Mouse (Mus musculus): ENCODE results near the gene Sh2b2. TPM values are rescaled to one million over a fixed set of nuclear protein-coding genes. Genes with fewer than 3 reads are reported as not detected.

Sh2b2 gene
- polyA plus RNA-seq, 1 experiment = 67.4 TPM

DNA sequence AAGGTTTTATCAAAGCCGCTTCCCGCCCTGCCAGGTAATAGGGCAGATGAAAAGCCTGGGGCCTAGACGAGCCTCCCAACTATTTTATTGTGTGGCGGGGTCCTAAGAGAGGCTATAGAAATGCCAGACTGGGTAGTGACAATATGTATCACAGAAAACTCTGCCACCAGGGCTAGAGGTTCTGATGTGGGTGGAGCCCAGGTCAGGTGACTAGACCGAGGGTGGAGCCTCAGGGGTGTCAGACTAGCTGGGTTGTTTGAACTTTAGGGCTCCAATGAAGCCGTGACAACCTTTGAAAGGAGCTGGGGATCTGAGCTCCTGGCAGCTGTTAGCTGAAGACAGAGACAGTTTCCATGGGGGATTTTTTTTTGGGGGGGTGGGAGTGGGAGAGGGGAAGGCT lies 2.1 kb upstream of the Sh2b2 start:
- Histone ChIP-seq H3K4me1 (ENCODE audit: control insufficient read depth, insufficient read depth, insufficient read length, low read length) (no peaks in the 10 kb centered on the region), H3K4me3 (ENCODE audit: insufficient read depth, low read depth, low read length) (no peak overlapping the region), H3K27ac (replicated peaks; ENCODE audit: low read depth, low read length) (no peak overlapping the region)

DNA sequence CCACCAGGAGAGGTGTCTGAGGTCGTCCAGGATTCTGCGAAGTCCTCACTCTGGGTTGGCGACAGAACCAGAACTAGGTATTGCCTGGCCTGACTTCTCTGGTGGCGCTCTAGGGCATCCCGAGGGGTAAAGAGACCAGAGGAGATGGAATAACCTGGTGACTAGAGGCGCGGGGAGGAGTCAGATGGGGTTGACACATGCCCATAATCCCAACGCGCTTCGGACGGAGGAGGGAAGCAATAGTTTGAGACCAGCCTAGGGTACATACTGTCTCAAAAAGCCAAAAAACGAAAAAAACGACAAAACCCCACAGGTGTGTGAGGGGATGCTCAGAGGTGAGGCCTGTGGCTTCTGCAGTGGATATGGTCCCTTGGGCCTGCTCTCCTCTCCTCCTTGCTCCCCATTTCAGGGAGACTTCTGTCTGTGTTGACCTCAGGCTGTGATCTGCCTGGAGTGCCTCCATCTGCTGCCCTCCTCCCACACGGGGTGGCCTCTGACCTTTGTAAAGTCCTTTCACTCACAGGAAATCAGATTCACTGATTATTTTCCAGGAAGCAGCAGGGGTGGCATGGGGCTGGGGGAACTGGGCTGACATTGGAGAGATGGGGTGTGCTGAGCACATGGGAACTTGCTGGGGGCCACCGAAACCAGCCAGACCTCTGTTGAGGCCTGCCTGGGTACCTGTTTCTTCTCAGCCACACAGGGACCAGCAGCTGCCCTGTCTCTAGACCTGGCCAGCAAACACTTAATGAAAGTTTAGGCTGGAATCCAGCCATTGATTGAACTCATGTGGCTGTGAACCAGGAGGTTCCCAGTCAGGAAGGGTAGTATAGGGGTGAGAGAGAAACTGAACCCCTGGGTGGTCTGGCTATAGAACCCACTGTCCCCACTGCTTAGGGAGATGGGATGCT lies 560 bp downstream of the Sh2b2 start:
- Histone ChIP-seq H3K4me3 (ENCODE audit: insufficient read depth, low read depth, low read length) (peak overlapping the region; percentile 66), H3K27ac (replicated peaks; ENCODE audit: low read depth, low read length) (peak overlapping the region; percentile 91), H3K4me1 (ENCODE audit: control insufficient read depth, insufficient read depth, insufficient read length, low read length) (no peaks in the 10 kb centered on the region)

DNA sequence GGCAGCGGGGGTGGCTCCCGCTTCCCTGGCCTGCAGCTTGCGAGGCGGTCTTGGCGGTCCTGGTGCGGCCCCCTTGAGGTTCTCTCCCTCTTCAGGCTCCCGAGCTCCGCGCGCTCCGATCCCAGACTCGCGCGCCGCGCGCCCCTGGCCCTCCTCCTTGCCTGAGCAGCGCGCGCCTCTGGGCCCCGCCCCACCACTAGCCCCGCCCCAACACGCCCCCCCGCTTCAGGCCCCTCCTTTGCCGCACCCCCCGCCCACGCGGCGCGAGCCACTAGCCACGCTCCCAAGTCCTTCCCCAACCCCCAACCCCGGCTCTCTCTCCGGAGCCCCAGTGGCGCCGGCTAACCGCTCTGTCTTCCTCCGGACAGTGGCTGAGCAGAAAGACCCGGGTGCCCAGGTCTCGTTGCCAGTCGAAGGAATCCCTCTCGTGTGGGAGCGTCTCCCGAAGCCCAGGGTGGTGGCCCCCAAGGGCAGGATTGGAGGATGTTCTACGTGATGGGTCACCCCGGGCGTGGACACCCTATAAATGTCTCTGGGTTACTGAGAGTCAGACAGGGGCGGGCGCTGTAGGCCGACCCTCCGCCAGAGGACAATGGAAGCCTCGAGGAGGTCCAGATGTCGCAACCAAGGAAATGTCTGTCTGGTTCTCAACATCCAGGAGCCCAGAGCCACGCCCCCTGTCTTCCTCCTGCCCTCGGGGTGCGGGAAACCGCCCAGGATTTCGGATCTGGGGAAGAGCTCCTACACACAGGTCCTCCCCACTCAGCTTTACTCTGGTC lies 1.4 kb downstream of the Sh2b2 start:
- no peaks in the 10 kb centered on the region for H3K4me1 ChIP-seq (ENCODE audit: control insufficient read depth, insufficient read depth, insufficient read length, low read length)
- H3K27ac ChIP-seq (replicated peaks; ENCODE audit: low read depth, low read length) = peak overlapping the region; percentile 99
- peak overlapping the region; percentile 87 for H3K4me3 ChIP-seq (ENCODE audit: insufficient read depth, low read depth, low read length)

DNA sequence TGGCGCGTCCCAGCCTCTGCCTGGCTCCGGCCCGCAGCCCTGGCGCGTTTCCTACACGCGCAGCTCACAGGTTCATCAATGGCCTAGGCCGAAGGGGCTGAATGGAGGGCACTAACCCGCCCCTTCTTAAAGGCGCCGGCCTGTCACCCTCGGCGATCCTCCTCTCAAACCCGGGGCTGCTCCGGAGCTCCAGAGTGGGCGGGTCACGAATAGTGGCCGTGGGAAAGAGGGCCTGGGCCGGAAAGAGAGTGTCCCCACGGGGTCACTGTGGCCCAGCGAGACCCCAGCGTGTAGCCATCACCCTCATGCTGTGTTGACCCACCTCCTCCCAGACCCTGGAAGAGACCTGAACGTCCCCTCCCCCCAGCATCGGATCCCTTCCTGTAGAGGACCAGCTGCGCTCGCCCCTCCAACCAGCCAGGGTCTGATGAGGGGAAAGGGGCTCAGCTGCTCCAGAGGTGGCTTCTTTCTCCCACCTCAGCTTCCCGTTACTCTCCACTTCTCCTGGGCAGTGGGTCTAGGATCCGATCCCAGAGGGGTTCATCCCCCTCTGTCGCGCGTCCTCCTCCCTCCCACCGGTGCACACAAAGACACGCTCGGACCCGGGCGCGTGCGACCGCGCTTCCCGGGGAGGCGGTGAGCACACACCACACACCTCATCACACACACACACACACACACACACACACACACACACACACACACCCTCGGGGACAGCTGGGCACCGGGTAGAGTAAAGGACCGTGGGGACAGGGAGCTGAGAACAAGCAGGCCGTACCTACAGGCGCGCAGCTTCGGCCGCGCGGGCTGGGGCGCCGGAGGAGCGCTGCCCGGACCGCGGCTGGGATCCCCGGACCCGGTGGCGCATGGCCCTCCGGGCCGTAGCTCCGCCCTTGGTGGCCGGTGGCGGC lies 2.2 kb downstream of the Sh2b2 start:
- Histone ChIP-seq H3K4me1 (ENCODE audit: control insufficient read depth, insufficient read depth, insufficient read length, low read length) (no peaks in the 10 kb centered on the region), H3K27ac (replicated peaks; ENCODE audit: low read depth, low read length) (peak overlapping the region; percentile 99), H3K4me3 (ENCODE audit: insufficient read depth, low read depth, low read length) (peak overlapping the region; percentile 87)

DNA sequence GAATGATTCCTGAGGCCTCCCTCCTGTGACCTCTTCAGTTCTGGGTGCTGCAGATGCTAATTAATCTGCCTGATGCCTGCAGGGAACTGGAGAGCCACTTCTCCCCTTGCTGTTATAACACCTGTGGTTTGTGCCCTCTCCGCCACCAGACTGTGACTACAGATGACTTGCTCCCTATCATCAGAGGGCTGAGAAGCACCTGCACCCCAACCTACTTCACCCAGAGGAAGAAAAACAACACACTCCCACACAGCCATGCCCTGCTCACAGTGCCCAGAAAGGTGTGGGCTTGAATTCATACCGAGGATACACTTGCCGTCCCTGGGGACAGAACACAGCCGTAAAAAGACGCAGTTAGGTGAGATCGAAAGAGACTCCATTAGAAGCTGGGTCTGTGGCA lies 5.2 kb downstream of the Sh2b2 start:
- Histone ChIP-seq H3K27ac (replicated peaks; ENCODE audit: low read depth, low read length) (peak overlapping the region; percentile 17), H3K4me1 (ENCODE audit: control insufficient read depth, insufficient read depth, insufficient read length, low read length) (peaks cover 11% of the 10 kb centered on the region; the same call in 1 of the 2 replicates), H3K4me3 (ENCODE audit: insufficient read depth, low read depth, low read length) (peak overlapping the region; percentile 2; the same call in 1 of the 2 replicates)

DNA sequence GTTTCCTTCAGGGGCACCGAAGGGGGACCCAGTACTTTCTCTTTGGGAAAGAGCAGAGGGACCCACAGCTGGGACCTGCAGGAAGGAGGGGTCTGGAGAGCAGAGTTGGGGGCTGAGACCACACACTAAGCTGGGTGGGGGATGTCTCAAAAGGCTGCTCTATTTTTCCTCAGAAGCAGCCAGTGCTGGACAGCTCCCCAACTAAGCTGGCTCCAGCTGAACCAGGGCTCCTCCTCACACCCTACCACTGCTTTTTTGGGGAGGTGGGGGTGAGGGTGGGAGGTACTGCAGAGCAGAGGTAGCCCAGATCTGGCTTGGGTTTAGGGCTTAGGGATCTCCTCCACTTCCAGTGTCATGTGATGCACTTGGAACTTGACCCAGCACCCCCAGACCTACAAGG lies 6.0 kb downstream of the Sh2b2 start:
- no peak overlapping the region for H3K27ac ChIP-seq (replicated peaks; ENCODE audit: low read depth, low read length)
- H3K4me1 ChIP-seq (ENCODE audit: control insufficient read depth, insufficient read depth, insufficient read length, low read length) = peaks cover 11% of the 10 kb centered on the region; the same call in 1 of the 2 replicates
- no peak overlapping the region for H3K4me3 ChIP-seq (ENCODE audit: insufficient read depth, low read depth, low read length)

DNA sequence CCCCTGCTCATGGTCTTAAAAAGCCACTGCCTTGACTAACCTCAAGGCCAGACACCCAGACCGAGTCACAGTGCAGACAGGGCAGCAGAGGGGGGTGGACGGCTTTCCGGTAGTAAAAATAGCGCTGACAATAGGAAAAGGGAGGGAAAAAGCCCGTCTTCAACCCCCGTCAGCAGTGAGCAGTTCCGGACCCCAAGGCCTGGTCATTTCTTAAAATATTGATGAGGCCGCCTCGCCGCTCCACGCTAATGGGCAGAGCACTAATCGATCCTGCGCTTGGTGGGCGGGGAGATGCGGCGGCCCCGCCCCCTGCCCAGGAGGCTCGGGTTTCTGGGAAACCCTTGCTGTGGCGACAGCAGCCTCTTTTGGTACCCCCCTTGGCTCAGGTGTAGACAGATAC lies 8.7 kb downstream of the Sh2b2 start:
- Histone ChIP-seq H3K27ac (replicated peaks; ENCODE audit: low read depth, low read length) (no peak overlapping the region), H3K4me1 (ENCODE audit: control insufficient read depth, insufficient read depth, insufficient read length, low read length) (peaks cover 11% of the 10 kb centered on the region; the same call in 1 of the 2 replicates), H3K4me3 (ENCODE audit: insufficient read depth, low read depth, low read length) (peak overlapping the region; percentile 23; the same call in 1 of the 2 replicates)

DNA sequence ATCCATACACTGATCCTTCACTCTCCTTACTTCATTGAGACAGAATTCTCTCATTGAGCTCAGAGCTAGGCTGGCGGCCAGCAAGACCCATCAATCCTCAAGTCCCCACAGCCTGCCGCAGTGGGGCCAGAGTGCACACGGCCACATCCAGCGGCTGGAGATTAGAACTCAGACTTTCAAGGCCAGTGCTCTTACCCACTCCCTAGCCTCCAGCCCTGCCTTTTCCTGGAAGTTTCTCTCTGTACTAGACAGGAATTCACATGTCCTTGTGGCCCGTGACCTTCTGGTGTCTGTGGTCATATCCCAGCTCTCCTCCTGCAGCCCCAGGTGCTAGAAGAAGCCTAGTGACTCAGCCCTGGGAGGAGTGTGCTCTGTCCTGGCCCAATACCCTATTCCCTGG lies 9.7 kb downstream of the Sh2b2 start:
- Histone ChIP-seq H3K27ac (replicated peaks; ENCODE audit: low read depth, low read length) (peak overlapping the region; percentile 21; the same call in 1 of the 2 replicates), H3K4me3 (ENCODE audit: insufficient read depth, low read depth, low read length) (no peak overlapping the region), H3K4me1 (ENCODE audit: control insufficient read depth, insufficient read depth, insufficient read length, low read length) (peaks cover 11% of the 10 kb centered on the region)

DNA sequence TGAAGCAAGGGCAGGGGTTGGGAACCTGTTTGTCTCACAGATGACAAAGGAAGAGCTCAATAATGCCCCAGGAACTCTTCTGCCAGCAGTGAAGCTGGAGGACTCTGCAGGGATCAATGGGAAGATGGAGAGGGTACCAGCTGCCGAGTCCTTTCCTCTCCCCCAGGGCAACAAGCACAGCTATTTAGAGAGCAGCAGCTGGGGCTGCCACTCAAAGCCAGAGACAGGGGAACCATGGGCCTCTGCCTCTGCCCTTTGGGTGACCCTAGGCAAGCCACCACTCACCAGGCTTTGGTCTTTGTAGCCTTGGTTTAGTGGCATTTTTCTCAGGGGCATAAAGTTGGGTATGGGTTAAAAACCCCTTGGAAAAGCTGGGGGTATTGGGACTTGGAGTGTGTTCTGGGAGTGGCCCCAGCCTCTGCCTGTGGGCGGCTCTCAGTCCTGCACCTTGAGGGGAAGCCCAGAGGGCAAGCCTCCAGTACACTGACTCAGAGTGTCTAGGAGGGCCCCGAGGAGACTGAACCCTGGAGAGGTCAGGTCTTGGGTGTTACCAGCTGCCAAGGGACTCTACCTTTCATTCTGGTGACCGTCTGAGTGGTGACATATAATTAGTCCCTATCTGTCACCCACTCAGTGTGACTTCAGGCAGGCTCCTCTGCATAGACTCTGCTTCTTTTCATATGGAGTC lies 15.9 kb downstream of the Sh2b2 start:
- peak overlapping the region; percentile 86 for H3K27ac ChIP-seq (replicated peaks; ENCODE audit: low read depth, low read length)
- H3K4me1 ChIP-seq (ENCODE audit: control insufficient read depth, insufficient read depth, insufficient read length, low read length) = peaks cover 8% of the 10 kb centered on the region
- H3K4me3 ChIP-seq (ENCODE audit: insufficient read depth, low read depth, low read length) = peak overlapping the region; percentile 19; the same call in 1 of the 2 replicates

DNA sequence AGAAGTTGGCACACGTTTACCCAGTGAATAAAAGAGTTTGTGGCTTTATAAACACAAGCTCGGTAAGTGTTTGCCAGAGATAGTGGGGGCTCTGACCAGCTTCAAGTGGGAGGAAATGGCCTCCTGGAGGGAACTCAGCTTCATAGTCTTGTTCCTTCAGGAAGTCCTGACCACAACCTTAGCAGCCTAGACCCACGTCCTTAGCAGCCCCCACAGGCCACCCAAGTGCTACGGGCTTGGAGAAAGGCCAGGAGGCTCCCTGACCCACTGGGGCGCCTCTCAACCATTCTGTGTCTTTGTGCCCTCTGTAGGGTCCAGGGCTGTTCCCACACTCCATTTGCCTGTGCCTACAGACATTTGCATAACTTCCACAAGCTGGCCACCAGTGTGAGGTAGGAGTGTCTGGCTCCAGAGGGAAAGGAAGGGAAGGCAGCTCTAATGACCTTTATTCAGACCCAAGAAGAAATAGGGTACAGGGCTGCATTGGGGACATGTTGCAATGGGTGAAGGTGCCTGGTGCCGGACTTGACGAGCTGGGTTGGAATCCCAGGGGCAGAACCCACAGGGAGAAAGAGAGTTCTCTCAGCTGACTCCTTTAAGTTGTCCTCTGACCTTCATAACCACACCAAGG lies 20.0 kb downstream of the Sh2b2 start:
- Histone ChIP-seq H3K4me3 (ENCODE audit: insufficient read depth, low read depth, low read length) (no peak overlapping the region), H3K27ac (replicated peaks; ENCODE audit: low read depth, low read length) (peak overlapping the region; percentile 98), H3K4me1 (ENCODE audit: control insufficient read depth, insufficient read depth, insufficient read length, low read length) (peaks cover 8% of the 10 kb centered on the region)

DNA sequence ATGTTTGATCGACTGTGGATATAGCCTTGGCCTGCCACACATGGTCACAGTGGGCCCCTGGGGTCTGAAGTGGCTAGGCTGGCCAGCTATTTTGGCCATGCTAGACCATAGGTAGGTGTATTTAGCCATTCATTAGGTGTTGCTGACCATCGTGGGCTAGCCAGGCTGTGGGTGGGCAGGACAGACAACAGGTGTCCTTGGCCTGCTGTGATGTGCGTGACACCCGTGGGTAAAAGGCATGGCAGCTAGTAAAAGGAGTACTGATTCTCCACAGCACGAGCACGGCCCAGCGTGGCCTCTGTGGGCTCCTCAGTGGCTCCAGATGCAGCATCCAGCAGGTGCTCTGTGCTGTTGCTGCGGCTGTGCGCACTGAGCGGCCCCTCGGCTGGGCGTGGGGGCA lies 27.8 kb downstream of the Sh2b2 start:
- H3K4me1 ChIP-seq (ENCODE audit: control insufficient read depth, insufficient read depth, insufficient read length, low read length) = peaks cover 12% of the 10 kb centered on the region
- peak overlapping the region; percentile 77 for H3K27ac ChIP-seq (replicated peaks; ENCODE audit: low read depth, low read length)
- H3K4me3 ChIP-seq (ENCODE audit: insufficient read depth, low read depth, low read length) = no peak overlapping the region

DNA sequence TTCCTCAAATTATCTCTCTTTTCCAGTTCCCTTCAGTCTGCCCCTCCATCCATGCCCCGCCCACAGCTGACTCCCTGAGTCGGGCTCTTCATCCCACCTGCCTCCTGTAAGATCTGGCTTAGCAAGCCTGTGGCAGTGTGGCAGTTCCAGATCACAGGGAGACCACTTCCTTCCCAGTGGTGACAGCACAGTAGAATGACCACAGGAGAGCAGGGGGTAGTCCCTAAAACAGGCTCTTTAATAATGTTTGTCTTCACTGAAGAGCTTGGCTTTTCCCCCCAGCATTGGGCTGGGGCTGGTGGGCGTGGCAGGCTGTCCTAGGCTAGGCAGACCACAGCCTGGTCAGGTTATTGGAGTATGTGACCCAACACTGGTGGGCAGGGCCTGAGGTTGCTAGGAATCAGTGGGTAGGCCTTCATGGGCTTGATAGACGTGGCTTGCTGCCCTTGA lies 28.4 kb downstream of the Sh2b2 start:
- Histone ChIP-seq H3K4me1 (ENCODE audit: control insufficient read depth, insufficient read depth, insufficient read length, low read length) (peaks cover 17% of the 10 kb centered on the region), H3K27ac (replicated peaks; ENCODE audit: low read depth, low read length) (peak overlapping the region; percentile 77)

DNA sequence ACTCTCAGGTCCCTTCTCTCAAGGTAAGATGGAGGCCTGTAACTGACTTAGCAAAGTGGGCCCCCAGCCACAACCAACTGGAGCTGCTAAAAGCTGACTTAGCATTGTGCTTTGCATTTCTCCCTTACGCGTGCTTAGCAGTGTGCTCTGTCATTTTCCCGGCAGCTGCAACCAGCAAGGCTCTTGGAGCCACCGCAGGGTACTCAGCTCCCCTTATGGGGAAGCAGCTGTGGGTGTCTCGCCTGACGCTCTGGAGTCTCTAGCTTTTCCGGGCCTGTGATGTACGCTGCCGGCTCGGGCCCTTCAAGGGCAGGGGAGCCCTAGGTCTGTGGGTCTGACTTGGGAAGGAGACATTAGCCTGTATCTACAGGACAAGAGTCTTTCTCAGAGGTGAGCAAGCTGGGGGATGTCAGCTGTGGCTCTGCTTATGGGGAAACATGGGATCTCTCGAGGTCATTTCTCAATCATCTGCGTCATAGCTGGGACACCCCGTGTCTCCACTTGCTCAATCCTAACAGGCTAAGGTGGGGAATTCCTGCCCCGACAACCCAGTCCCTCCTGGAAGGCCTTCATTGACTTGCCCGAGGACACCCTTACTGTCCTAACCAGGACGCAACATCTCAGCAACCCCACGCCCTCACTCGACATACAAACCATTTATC lies 29.2 kb downstream of the Sh2b2 start:
- Histone ChIP-seq H3K4me3 (ENCODE audit: insufficient read depth, low read depth, low read length) (no peak overlapping the region), H3K4me1 (ENCODE audit: control insufficient read depth, insufficient read depth, insufficient read length, low read length) (peaks cover 20% of the 10 kb centered on the region), H3K27ac (replicated peaks; ENCODE audit: low read depth, low read length) (peak overlapping the region; percentile 77)

More for the DNA sequence above, 28.4 kb downstream of the Sh2b2 start:
- no peak overlapping the region for H3K4me3 ChIP-seq (ENCODE audit: insufficient read depth, low read depth, low read length)
